Mouse (Mus musculus) ES-E14 (cell line): ENCODE results near the gene Alg14.

Experiments
- CHD2 ChIP-seq: IDR thresholded peaks from 2 replicates; pipeline ENCODE4 v1.6.1; 2014; ENCODE audit warnings: mild to moderate bottlenecking, low read depth, low read length, inconsistent platforms
- HCFC1 ChIP-seq: IDR thresholded peaks from 2 replicates; pipeline ENCODE4 v1.6.1; 2012; ENCODE audit warnings: low read length, inconsistent platforms, borderline replicate concordance; ENCODE audit not compliant: insufficient read depth
- MAFK ChIP-seq: IDR thresholded peaks from 2 replicates; pipeline ENCODE4 v1.6.1; 2014; ENCODE audit warnings: mild to moderate bottlenecking, low read depth, low read length, inconsistent platforms; ENCODE audit not compliant: insufficient read depth
- ZC3H11A ChIP-seq: IDR thresholded peaks from 2 replicates; pipeline ENCODE4 v1.6.1; 2012; ENCODE audit warnings: low read depth, mild to moderate bottlenecking, inconsistent platforms, low read length, borderline replicate concordance
- ZNF384 ChIP-seq: IDR thresholded peaks from 2 replicates; pipeline ENCODE4 v1.6.1; 2012; ENCODE audit warnings: low read depth, low read length, inconsistent platforms

DNA sequence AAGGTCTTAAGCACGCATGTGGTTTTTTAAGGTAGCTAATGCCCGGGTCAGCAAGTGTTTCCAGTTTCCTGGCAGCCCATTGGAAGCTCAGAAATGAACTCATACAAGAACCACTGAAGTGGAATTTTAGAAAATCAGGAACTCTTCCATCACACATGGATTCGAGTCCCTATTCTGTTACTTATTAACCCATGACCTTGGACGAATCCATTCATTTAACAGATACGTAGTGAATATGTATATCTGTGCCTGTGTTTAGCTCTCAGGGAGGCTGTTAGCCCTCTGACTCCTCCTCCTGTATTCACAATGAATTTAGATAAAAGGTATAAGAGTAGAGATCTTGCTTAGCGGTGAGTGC, 54.0 kb downstream of the Alg14 start:
- no peak for TF ChIP-seq CHD2
- TF ChIP-seq MAFK = no peak
- no peak for TF ChIP-seq ZNF384
- TF ChIP-seq HCFC1 = no peak
- no peak for TF ChIP-seq ZC3H11A
